Mouse (Mus musculus): ENCODE results near the gene Gpr153. TPM values are rescaled to one million over a fixed set of nuclear protein-coding genes. Genes with fewer than 3 reads are reported as not detected.

Gpr153 gene
- polyA plus RNA-seq, 1 experiment from 2014 or later, result 0.59 TPM

DNA sequence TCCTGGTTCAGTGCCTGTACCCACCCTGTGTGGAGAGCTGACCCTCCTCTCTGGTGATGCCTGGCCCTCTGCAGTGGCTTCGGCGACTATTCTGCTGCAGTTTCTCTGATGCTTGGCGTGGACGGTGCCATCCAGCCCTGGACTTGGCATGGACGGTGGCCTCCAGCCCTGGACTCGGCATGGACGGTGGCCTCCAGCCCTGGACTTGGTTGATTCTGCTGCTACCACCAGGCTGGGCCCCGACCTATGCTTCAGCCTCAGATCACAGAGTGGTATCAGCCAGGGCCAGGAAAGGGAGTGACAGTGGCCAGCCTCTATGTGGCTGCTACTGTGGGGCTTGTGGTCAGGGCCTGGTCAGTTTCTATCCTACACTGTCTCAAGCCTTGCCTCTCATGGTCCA lies 30.1 kb upstream of the Gpr153 start:
- WGBS (ENCODE audit: insufficient replicate concordance), result 77% methylated on average over 8 of the region's 8 CpGs

DNA sequence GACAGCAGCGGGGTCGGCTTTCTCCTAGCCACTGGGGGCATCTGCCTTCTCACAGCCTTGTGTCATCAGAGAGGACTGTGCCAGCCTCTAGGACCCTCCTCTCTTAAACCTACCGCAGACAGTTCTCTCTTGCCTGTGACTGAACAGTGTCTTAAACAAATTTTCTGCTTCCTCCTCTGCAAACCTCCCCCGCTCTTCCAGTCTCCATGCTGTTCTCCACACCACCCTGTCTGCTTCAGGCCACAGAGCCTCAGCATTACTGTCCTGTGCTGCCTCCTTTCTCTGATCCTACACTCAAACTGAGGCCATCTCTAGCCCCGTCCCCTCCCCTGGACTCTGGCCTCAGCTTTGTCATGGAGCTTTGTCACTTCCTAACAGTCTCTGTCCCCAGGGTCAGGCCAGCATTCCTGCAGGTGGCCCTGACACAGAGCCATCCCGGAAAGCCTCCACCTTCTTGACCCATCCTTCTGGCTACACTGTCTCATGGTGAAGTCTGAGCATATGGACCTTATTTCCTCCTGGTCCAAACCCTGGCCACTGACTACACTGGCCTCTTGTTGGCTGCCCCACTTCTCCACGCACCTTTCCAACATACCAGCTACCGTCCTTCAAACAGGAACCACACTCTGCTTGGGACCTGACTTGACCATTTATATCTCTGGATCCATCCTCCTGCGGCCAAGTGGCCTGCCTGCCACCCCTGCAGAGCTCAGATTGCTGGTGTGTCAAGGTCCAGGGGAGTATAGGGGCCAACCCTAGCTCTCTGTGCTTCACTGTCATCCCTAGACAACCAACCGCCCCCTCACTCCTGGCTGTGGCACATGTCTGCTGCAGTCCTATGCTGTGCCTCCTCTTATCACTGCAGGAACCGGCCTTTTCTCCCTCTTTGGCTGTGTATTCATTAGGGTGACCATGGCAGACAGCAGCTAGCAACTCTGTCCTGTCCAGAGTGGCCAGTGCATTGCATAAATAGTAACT lies 29.2 kb upstream of the Gpr153 start:
- WGBS (ENCODE audit: insufficient replicate concordance), result 59% methylated on average over 11 of the region's 11 CpGs
- no peak overlapping the region for H3K27ac ChIP-seq (ENCODE audit: low read length)
- H3K36me3 ChIP-seq (ENCODE audit: control insufficient read depth, insufficient read depth), result no peaks in the 10 kb centered on the region
- peak; percentile 72 for ATAC-seq (ENCODE audit: low read depth)
- H3K9me3 ChIP-seq (replicated peaks; ENCODE audit: control insufficient read depth, low read length), result no peaks in the 10 kb centered on the region
- no peaks in the 10 kb centered on the region; the same call in 1 of the 2 replicates for H3K4me1 ChIP-seq (ENCODE audit: control insufficient read depth, low read depth, low read length)
- no peak overlapping the region for H3K9ac ChIP-seq (ENCODE audit: low read depth, low read length)
- no peaks in the 10 kb centered on the region for H3K27me3 ChIP-seq (ENCODE audit: control insufficient read depth, insufficient read depth, low read depth, low read length)
- H3K4me3 ChIP-seq (ENCODE audit: low read depth, low read length), result no peak overlapping the region
- H3K4me2 ChIP-seq (ENCODE audit: low read depth, low read length), result no peak overlapping the region

More for the DNA sequence above, 30.1 kb upstream of the Gpr153 start:
- H3K27ac ChIP-seq (ENCODE audit: low read length), result no peak overlapping the region
- H3K4me3 ChIP-seq (ENCODE audit: low read depth, low read length), result no peak overlapping the region
- no peaks in the 10 kb centered on the region for H3K36me3 ChIP-seq (ENCODE audit: control insufficient read depth, insufficient read depth)
- no peak overlapping the region for H3K4me2 ChIP-seq (ENCODE audit: low read depth, low read length)
- H3K27me3 ChIP-seq (ENCODE audit: control insufficient read depth, insufficient read depth, low read depth, low read length), result no peaks in the 10 kb centered on the region
- no peak; the same call in 1 of the 2 replicates for ATAC-seq (ENCODE audit: low read depth)
- H3K9ac ChIP-seq (ENCODE audit: low read depth, low read length), result no peak overlapping the region
- no peaks in the 10 kb centered on the region; the same call in 1 of the 2 replicates for H3K4me1 ChIP-seq (ENCODE audit: control insufficient read depth, low read depth, low read length)
- no peaks in the 10 kb centered on the region for H3K9me3 ChIP-seq (replicated peaks; ENCODE audit: control insufficient read depth, low read length)

DNA sequence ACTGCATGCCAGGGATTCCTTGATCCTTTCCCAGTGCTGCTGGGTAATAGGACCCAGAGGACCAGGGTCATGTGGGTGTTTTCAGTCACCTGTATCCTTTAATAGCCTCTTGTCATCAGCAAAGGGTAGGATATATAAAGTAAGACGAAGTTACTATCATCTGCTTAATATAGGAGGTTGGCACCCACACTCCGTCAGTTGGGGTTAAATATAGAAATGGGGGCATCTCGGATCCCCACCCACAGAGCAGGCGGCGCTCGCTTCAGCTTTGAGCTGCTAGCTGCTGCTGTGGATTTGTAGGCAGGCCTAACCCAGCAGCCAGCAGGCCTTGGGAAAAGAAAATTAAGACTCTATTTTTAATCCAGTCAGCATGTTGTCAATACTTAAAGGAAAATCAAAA lies 28.0 kb upstream of the Gpr153 start:
- Histone ChIP-seq H3K9me3 (replicated peaks; ENCODE audit: control insufficient read depth, low read length) (no peaks in the 10 kb centered on the region), H3K27me3 (ENCODE audit: control insufficient read depth, insufficient read depth, low read depth, low read length) (no peaks in the 10 kb centered on the region), H3K27ac (ENCODE audit: low read length) (no peak overlapping the region), H3K9ac (ENCODE audit: low read depth, low read length) (no peak overlapping the region), H3K4me3 (ENCODE audit: low read depth, low read length) (no peak overlapping the region), H3K4me2 (ENCODE audit: low read depth, low read length) (no peak overlapping the region), H3K36me3 (ENCODE audit: control insufficient read depth, insufficient read depth) (no peaks in the 10 kb centered on the region), H3K4me1 (ENCODE audit: control insufficient read depth, low read depth, low read length) (no peaks in the 10 kb centered on the region; the same call in 1 of the 2 replicates)
- ATAC-seq (ENCODE audit: low read depth), result no peak
- 72% methylated on average over 6 of the region's 6 CpGs for WGBS (ENCODE audit: insufficient replicate concordance)

DNA sequence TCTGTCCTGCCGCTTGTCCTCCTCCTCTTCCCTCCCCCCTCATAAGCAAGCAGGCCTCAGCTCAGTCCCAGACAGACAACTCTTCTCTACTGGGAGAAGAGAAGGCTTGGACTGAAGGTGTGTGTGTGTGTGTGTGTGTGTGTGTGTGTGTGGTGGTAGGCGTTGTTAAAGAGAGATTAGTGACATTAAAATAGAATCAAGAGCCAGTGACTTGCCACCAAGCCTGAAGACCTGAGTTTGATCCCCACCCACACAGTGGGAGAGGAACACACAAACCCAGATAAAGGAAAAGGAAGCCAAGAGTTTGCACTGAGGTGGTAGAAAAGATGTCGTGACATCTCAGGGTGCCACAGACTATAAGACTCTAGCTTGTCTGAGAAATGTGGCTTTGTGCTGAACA lies 26.8 kb upstream of the Gpr153 start:
- H3K36me3 ChIP-seq (ENCODE audit: control insufficient read depth, insufficient read depth), result no peaks in the 10 kb centered on the region
- H3K27ac ChIP-seq (ENCODE audit: low read length), result no peak overlapping the region
- H3K9ac ChIP-seq (ENCODE audit: low read depth, low read length), result no peak overlapping the region
- no peaks in the 10 kb centered on the region for H3K27me3 ChIP-seq (ENCODE audit: control insufficient read depth, insufficient read depth, low read depth, low read length)
- ATAC-seq (ENCODE audit: low read depth), result no peak
- no peak overlapping the region for H3K4me3 ChIP-seq (ENCODE audit: low read depth, low read length)
- WGBS (ENCODE audit: insufficient replicate concordance), result 24% methylated on average over 3 of the region's 3 CpGs
- H3K9me3 ChIP-seq (replicated peaks; ENCODE audit: control insufficient read depth, low read length), result no peaks in the 10 kb centered on the region
- no peak overlapping the region for H3K4me2 ChIP-seq (ENCODE audit: low read depth, low read length)
- H3K4me1 ChIP-seq (ENCODE audit: control insufficient read depth, low read depth, low read length), result no peaks in the 10 kb centered on the region; the same call in 1 of the 2 replicates

DNA sequence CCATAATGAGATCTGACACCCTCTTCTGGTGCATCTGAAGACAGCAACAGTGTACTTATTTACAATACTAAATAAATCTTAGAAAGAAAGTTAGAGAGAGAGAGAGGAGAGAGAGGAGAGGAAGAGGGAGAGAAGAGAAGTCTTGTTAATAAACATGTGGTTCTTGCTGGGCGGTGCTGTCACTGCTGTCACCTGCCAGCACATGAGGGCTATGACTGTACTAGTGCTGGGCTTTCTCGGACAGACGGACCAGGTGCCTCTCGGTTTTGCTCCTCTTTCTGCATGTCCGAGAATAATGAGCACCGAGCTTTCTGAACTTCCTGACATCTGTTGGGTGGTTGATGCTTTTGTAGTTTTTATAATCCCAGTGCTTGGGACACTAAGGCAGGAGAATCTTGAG lies 23.4 kb upstream of the Gpr153 start:
- Histone ChIP-seq H3K4me3 (ENCODE audit: low read depth, low read length) (no peak overlapping the region), H3K27me3 (ENCODE audit: control insufficient read depth, insufficient read depth, low read depth, low read length) (no peaks in the 10 kb centered on the region), H3K4me1 (ENCODE audit: control insufficient read depth, low read depth, low read length) (no peaks in the 10 kb centered on the region; the same call in 1 of the 2 replicates), H3K27ac (ENCODE audit: low read length) (no peak overlapping the region), H3K4me2 (ENCODE audit: low read depth, low read length) (no peak overlapping the region), H3K9me3 (replicated peaks; ENCODE audit: control insufficient read depth, low read length) (no peaks in the 10 kb centered on the region), H3K9ac (ENCODE audit: low read depth, low read length) (no peak overlapping the region), H3K36me3 (ENCODE audit: control insufficient read depth, insufficient read depth) (no peaks in the 10 kb centered on the region)
- 72% methylated on average over 6 of the region's 6 CpGs for WGBS (ENCODE audit: insufficient replicate concordance)
- ATAC-seq (ENCODE audit: low read depth), result no peak

DNA sequence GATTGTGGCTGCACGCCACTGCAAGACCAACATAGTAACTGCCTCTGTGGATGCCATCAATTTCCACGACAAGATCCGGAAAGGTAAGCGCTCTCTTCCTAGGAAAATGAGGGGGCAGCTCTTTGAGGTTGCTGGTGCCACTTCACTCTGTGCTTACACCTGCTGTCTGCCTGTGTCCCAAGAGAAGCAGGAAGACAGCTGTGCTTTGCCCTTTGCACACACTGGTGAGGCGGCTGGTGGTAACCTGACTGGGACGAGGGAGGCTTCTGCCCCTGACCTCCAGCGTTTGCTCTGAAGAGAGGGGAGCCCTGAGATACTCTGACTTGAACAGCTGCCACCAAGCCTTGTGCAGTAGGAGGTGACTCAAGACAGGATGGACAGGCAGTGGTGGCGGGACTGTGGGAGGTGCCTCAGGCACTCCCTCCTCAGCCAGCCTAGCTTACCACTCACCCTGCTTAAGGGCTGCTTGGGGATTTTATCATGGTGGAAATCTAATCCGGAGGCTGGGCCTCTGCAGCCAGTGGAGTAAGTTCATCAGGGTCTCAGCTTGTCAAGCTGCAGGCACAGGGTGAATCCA lies 20.8 kb upstream of the Gpr153 start:
- no peak for ATAC-seq (ENCODE audit: low read depth)
- Histone ChIP-seq H3K4me3 (ENCODE audit: low read depth, low read length) (no peak overlapping the region), H3K27me3 (ENCODE audit: control insufficient read depth, insufficient read depth, low read depth, low read length) (no peaks in the 10 kb centered on the region), H3K9me3 (replicated peaks; ENCODE audit: control insufficient read depth, low read length) (no peaks in the 10 kb centered on the region), H3K4me1 (ENCODE audit: control insufficient read depth, low read depth, low read length) (peaks cover 8% of the 10 kb centered on the region), H3K27ac (ENCODE audit: low read length) (no peak overlapping the region), H3K36me3 (ENCODE audit: control insufficient read depth, insufficient read depth) (no peaks in the 10 kb centered on the region), H3K4me2 (ENCODE audit: low read depth, low read length) (no peak overlapping the region), H3K9ac (ENCODE audit: low read depth, low read length) (no peak overlapping the region)
- 71% methylated on average over 9 of the region's 9 CpGs for WGBS (ENCODE audit: insufficient replicate concordance)

DNA sequence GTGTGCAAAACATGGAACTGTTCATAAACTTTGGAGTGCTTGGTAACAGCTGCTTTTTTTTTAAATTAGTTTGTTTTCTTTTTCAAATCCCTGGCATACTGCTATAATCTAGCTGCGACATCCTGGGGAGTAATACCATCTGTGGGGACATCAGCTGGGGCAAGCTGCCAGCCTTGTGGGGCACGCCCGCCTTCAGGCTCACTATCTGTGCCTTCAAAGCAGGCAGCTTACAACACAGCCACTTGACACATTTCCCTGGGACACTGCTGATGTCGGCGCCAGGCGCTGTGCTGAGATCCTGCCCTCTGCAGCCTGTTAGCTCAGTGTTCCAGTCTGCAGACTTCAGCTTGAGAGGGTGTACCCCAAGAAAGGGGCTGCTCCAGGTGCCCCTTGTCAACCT lies 17.0 kb upstream of the Gpr153 start:
- no peak overlapping the region for H3K4me3 ChIP-seq (ENCODE audit: low read depth, low read length)
- 17% methylated on average over 6 of the region's 6 CpGs for WGBS (ENCODE audit: insufficient replicate concordance)
- H3K9ac ChIP-seq (ENCODE audit: low read depth, low read length), result no peak overlapping the region
- H3K4me1 ChIP-seq (ENCODE audit: control insufficient read depth, low read depth, low read length), result peaks cover 8% of the 10 kb centered on the region
- ATAC-seq (ENCODE audit: low read depth), result peak; percentile 80
- no peaks in the 10 kb centered on the region for H3K36me3 ChIP-seq (ENCODE audit: control insufficient read depth, insufficient read depth)
- no peaks in the 10 kb centered on the region for H3K27me3 ChIP-seq (ENCODE audit: control insufficient read depth, insufficient read depth, low read depth, low read length)
- no peak overlapping the region for H3K4me2 ChIP-seq (ENCODE audit: low read depth, low read length)
- no peak overlapping the region for H3K27ac ChIP-seq (ENCODE audit: low read length)
- no peaks in the 10 kb centered on the region for H3K9me3 ChIP-seq (replicated peaks; ENCODE audit: control insufficient read depth, low read length)

DNA sequence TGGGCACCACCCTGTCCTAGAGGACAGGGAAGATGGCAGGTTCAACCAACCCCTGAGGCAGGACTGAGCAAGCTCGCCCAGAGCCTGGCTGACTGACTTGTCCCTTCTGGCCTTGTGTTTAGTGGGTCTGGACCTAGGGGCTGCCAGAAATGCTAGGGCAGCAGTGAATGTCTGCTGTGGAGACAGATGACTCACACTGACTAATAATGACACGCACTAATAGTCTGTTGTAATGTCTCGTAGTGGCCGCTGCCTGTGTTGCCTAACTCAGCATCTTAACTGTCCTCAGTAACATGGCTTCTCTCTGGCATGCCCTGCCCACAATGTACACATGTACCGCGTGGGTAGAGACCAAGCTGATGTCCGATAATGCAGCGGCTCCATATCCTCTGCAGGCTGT lies 13.6 kb upstream of the Gpr153 start:
- peaks cover 27% of the 10 kb centered on the region for H3K4me1 ChIP-seq (ENCODE audit: control insufficient read depth, low read depth, low read length)
- ATAC-seq (ENCODE audit: low read depth), result no peak
- 71% methylated on average over 8 of the region's 8 CpGs for WGBS (ENCODE audit: insufficient replicate concordance)
- no peak overlapping the region for H3K9ac ChIP-seq (ENCODE audit: low read depth, low read length)
- H3K4me2 ChIP-seq (ENCODE audit: low read depth, low read length), result no peak overlapping the region
- no peaks in the 10 kb centered on the region for H3K27me3 ChIP-seq (ENCODE audit: control insufficient read depth, insufficient read depth, low read depth, low read length)
- no peaks in the 10 kb centered on the region for H3K36me3 ChIP-seq (ENCODE audit: control insufficient read depth, insufficient read depth)
- H3K9me3 ChIP-seq (replicated peaks; ENCODE audit: control insufficient read depth, low read length), result no peaks in the 10 kb centered on the region
- H3K4me3 ChIP-seq (ENCODE audit: low read depth, low read length), result no peak overlapping the region
- no peak overlapping the region for H3K27ac ChIP-seq (ENCODE audit: low read length)

DNA sequence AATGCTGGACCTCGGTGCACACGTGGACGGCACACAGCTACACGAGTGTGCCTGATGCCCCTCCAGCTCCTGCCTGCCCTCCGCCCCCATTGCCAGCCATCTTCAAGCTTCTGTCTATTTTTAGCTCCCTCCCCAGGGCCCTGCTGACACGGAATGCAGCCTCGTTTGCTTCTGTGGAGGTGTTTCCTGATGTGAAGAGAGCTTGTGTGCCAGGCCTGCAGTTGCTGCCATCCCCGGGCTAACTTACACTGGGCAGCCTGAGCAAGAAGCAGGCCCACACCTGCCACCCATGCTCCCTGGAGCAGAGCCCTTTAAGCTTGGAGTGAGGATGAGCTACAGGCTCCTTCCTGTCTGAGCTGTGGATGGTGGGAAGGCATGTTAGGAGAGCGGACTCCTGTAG lies 11.8 kb upstream of the Gpr153 start:
- Histone ChIP-seq H3K9me3 (replicated peaks; ENCODE audit: control insufficient read depth, low read length) (no peaks in the 10 kb centered on the region), H3K27ac (ENCODE audit: low read length) (no peak overlapping the region), H3K4me1 (ENCODE audit: control insufficient read depth, low read depth, low read length) (peaks cover 24% of the 10 kb centered on the region), H3K9ac (ENCODE audit: low read depth, low read length) (no peak overlapping the region), H3K4me3 (ENCODE audit: low read depth, low read length) (no peak overlapping the region), H3K36me3 (ENCODE audit: control insufficient read depth, insufficient read depth) (no peaks in the 10 kb centered on the region), H3K27me3 (ENCODE audit: control insufficient read depth, insufficient read depth, low read depth, low read length) (no peaks in the 10 kb centered on the region), H3K4me2 (ENCODE audit: low read depth, low read length) (no peak overlapping the region)
- no peak for ATAC-seq (ENCODE audit: low read depth)
- WGBS (ENCODE audit: insufficient replicate concordance), result 65% methylated on average over 9 of the region's 9 CpGs

Measured in liver, embryonic 16.5 days (tissue).